Mouse (Mus musculus) cerebellum, adult 11-12 months (tissue): ENCODE measurements at regions not wholly inside any gene's neighbourhood (a gene's known extent, or its start where the extent isn't known, plus 50 kb on each side); places are given as distances from the start of the nearest gene placed in this dataset.

Experiments used
- DNase-seq: peaks from one replicate; pipeline ENCODE4 v3.0.0; 2022

DNA sequence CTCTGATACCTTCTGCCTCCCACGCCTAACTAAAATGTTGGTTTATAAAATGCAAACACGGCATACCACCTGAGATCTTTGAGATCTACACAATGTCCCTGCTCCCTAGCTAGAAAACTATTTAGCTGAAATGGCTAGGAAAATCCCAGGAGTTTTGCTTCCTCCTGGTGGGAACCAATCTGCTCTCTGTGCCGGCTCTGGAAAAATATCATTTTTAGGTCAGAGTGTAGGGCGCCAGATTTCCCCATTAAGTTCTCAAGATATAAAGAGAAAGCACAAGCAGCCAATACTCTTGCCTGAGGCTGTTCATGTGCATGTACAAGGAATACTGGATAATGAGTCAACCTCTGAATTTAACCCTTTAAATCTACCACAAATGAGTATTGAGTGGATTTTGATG is 301.0 kb downstream of the 9330182O14Rik start:
- DNase-seq, result peak; percentile 36

DNA sequence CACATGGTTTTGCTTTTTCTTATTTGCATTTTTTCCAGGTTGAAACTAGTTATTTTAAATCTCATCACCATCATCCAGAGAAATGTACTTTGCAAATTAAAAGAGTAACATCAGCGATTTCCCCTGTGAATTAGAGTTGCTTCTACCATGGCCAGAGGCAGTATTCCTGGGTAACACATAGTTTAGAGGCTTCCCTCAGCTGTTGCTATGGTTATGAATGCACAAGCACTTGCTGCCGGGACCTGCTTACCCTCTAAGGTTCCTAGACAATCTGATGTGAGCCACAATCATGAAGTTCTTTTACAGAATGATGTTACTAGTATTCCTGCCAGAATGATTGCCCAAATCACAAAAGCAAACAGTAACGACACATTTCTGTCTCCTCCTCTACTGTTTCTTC is 302.5 kb downstream of the 9330182O14Rik start:
- DNase-seq, result no peak

DNA sequence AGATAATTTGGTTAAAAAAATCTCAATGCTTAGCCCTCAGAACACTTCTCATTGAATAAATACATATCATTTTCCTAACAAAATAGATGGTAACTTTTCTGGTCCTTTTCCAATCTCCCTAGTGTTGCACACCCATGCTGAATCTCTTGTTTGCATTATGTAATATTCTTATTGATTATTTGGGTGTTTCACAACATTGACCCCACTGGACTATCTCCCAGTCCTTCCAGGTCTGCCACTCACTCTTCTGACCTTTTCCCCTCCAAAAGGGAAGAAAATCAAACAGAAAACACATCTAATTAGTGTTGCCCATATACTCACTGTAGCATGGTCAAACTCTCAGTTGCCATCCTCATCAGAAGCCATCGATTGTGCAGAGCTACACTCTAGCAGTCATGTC is 305.7 kb downstream of the 9330182O14Rik start:
- no peak for DNase-seq

DNA sequence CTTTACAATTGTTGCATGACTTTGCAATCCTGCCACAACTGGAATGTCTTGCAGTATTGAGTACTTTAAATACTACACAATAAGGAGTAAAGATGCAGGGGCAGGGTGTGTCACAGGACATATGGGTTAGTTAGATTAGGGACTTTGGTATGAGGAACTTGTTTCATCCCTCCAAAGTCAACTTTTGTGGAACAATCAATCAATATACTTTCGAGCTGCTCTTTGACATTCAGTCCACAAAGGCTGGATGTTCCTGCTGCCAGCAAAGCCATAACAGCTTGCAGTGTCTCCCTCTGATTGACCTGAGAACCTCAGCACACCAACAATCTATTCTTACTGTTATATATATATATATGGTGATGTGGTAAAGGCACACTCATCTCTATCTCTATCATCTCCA is 314.5 kb downstream of the 9330182O14Rik start:
- no peak for DNase-seq

DNA sequence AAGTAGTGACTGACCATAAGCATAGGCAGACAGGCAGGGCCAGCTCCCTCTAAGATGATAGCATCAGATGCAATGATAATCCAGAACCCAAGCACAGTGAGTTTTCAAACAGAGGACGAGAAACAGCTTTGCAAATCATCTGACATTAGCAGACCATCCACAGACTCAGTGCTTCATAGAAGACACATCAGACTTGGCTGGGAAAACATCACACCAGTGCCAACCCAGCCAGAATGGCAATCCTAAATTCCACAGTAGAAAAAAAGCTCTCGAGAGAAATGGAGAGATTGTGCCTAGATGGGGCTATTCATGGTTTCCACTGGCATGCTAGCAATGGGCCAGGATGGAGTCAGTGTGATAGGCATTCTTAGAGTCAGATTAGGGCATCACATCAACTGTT is 319.1 kb downstream of the 9330182O14Rik start:
- DNase-seq, result no peak

DNA sequence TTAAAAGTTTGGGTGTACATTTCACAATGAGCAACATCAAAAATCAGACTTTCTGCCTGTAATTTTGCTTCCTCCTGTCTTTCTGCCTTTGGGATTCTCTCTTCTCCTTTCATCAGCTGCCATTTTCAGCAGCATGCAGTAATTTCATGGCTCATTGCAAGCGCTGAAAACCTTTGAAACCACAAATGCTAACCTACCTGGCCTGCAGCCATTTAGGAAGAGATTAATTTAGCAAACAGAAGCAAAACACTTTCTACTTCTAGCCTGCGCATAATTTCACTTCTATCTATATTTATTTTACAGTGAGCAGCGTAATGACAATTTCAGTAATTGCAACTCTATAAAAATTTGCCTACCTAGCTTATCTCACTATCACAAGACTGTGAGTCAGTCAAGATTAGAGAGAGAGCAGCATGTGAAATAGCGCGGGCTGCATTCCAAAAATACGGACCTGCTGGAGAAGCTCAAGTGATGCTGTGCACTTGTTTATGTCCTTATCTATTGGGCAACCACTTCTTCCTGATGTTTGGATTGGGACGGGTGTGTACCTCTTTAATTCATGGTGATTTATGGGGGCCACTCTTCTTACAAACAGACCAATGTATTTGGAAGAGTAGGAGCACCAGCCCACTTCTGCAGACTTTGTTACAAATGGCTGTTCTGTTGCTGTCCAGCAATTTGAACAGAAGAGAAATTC is 341.6 kb downstream of the 9330182O14Rik start:
- peak; percentile 54 for DNase-seq

DNA sequence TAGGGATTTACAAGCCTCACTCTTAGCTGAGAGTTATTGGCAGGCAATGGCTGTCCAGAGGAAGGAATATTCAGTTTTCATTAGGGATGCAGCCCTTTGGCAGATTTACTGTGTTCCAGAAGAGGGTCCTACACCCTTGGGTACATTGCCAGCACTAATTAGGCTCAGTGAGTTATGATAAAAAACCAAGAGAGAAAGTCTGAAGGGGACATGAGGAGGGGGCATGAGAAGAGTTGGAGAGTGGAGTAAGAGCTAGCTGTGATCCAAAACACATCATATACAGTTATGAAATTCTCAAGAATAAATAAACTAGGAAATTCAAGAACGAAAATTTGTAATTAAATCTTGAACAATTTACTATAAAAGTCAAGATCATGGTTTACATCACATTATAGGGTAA is 346.2 kb downstream of the 9330182O14Rik start:
- DNase-seq, result no peak

DNA sequence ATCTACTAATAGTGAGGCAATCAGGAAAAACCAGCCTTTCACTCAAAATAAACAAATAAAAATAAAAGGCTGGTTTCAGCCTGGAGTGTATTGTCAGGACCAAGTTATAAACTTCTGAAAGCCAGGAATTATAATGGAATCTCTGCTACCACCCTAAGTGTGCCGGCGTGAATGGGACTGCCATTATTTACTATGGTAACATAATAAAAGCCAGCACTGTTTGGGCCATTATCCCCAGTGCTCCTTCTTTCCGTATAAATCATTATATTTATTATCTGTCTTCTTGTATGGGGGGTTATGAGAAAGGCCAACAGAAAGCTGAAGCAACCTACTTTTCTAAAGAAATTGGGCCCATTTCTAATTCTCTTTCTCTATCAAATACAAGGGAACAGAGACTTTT is 347.1 kb downstream of the 9330182O14Rik start:
- DNase-seq, result no peak

DNA sequence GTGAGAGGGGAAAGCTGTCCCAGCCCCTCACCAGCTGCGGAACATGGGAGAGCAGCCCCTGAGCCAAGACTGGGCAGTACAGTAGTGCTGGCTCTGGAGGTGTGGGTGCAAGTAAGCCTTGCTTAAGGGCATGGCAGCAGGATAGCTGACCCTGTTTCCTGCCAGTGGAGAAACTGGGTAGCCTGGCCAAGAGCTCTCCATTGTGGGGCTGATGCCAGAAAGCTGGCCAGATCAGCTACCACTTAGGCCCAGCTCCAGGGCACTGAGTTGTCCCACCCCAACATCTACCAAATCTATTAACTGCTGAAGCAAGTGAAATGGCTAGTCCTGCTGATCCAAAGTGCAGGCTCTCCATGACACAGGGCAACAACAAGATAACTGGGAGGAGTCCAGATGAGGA is 351.8 kb downstream of the 9330182O14Rik start:
- DNase-seq, result peak; percentile 15

DNA sequence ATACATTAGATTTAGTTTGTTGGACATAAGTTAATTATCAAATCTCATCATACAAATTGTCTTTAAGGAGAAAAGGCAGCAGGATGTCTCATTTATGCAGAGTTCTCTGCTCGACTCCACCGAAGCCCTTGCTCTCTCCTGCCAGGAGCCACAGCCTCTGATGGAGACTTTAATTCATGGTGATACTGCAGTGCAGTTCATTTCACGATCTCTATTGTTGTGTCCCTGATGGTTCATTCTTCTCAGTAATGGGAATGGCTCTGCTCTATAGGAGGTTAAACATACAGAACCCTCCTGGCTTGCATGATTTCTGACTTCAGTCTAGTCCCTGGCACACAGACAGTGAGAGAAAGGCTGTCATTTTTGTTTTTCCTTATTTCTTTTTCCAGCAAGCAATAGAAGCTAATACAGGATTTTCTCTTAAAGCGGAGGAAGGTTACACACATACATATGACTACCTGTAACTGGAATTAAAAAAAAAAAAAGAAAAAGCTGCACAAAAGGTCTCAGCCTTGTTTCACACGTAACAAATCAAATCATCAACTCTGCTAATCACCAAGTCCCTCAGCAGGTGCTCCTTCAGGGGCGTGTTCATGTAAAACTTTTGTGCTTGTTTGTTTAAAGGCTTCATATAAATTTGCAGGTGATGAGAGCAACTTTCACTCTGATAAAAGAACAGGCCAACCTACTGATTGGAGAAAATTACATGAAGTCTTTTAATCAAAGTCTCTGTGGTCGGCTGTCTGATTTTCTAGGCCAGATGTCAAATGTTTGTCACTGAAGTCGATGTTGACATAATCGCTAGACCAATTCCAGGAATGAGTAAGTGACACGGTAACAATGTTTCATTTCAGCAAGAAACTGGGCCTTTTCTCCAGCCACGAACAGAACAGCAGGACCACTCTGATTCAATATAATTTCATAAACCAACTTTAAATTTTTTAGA is 367.3 kb downstream of the 9330182O14Rik start:
- DNase-seq, result no peak

DNA sequence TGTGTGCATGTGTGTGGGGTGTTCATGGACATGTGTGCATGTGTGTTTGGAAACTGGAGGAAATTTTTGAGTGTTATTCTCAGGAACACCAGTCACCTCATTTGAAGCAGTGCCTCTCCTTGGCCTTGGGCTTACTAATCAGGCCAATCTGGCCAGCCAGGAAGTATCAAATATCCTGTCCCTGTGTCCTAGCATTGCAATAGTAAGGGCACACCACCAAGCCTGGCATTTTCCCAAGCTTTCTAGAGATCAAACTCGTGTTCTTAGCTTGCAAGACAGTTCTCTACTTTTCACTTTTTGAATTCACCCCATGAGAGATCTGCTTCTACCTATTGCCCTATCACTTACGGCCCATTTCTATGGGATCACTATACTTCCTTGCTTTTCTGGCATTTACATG is 376.7 kb downstream of the 9330182O14Rik start:
- no peak for DNase-seq

DNA sequence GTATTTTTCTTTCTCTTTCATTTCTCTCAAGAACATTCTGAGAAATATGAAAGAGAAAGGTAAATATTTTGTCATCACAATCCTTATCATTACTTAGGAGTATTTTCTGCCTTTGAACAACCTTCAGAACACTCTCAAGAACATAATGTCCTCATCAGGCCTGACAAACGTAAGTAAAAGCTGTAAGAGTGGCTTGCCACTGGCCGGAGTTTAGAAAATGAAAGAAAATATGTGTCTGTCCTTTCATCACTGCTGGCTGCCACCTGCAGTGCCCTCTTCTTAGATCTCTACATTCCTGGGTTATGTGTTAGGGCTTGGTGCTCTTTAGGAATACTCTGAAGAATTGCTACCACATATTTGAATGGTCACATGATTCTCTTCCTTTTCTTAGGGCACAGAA is 390.2 kb downstream of the 9330182O14Rik start:
- DNase-seq, result no peak

DNA sequence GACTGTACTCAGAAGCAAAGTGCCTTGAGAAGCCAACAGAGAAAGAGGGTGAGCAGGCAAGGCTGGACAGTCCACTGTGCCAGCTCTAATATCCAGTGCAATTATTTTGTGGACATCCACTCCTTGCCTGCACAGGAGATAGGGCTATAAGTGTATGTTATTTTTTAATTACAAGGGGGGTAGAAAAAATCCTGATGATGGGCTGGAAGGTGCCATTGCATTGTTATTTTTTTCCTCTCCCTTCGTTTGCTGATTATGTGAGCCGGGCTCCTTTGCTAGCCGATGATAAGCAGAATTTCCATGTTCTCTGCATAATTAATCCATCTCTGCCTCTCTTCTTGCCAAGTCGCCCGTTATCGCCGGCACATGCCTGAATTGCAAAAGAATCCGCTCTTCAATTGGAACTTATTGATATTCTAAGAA is 399.3 kb downstream of the 9330182O14Rik start:
- peak; percentile 36 for DNase-seq

DNA sequence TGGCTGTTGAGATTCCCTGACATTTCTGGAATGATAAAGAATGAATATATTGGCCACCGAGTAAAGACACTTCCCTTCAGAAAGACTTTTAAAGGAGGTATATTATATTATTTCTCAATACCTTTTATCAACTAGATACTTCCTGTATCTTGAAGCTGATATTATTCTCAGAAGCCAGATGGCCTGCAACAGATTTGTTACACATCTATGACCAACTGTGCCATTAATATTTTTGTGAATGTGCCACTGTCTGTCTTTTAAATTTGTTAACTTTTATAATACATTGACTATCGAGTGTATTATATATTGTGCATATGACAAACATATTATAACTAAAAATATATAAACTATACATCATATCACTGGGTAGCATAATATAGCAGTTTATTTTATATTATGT is 427.5 kb downstream of the 9330182O14Rik start:
- DNase-seq, result no peak

DNA sequence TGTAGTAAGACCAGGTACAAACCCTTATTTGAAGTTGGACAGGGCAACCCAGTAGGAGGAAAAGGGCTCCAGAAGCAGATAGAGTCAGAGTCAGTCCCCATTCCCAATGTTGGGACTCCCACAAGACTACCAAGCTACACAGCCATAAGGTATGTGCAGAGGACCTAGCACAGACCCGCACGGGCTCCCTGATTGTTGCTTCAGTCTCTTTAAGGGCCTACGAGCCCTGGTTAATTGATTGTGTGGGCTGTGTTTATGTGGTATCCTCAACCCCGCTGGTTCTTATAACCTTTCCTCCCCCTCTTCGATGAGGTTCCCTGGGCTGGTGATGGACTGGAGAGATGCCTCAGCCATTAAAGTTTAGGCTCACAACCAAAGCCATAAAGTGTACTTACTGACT is 431.6 kb downstream of the 9330182O14Rik start:
- no peak for DNase-seq

DNA sequence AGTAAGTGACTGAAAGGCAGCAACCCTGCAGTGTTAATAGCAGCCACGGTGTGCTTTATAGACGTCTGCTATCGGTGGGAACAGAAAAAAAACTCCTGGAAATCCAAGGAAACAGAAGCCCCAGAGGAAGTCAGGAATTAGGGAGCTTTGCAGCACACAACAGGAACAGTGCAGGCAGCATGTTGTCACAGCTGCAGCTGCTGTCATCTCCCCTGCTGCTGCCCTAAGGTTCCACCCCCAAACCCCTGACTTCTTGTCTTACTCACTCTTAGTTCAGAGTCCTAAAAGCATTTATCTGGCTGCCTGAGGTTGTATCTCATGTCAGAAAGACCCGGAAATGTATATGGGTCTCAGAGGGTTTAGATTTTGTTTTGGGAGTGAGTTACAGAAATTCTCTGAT is 432.3 kb downstream of the 9330182O14Rik start:
- no peak for DNase-seq

DNA sequence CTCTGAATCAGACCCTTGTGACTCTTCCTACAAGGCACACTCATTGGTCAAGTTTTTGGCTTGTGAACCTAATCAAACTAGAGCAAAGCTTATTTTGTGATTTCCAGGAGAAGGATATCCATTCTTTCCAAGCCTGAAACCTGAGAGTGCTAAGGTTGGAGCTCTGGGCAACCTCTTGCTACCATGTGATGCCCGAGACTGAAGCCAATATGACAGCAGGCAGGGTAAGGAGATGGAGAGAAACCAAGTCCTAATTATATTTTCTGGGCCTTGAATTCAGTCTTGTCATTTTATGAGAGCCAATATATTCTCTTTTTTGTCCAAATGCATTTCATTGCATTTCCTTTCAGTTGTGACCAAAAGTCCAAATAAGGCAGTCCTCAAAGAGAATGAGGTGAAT is 434.5 kb downstream of the 9330182O14Rik start:
- peak; percentile 68 for DNase-seq
